Mouse (Mus musculus) brain, embryonic 14.5 days (tissue): ENCODE measurements around the gene Pex7. TPM values are rescaled to one million over a fixed set of nuclear protein-coding genes. Genes with fewer than 3 reads are reported as not detected.

Experiments used
- DNase-seq: peaks from one replicate; pipeline ENCODE4 v3.0.0-alpha.2; 2011; ENCODE audit warnings: low read depth
- CTCF ChIP-seq: fragments of 200-500 bp; IDR thresholded peaks from 2 replicates; pipeline ENCODE4 v1.5.1; 2012; ENCODE audit warnings: inconsistent platforms, mild to moderate bottlenecking, moderate library complexity, borderline replicate concordance; ENCODE audit not compliant: insufficient read depth, insufficient read length; ENCODE audit errors: extremely low read depth
- POLR2A ChIP-seq: fragments of 200-500 bp; IDR thresholded peaks from 2 replicates; pipeline ENCODE4 v1.6.1; 2012; ENCODE audit warnings: mild to moderate bottlenecking, inconsistent platforms, borderline replicate concordance; ENCODE audit not compliant: poor library complexity, insufficient read depth, insufficient read length, severe bottlenecking; ENCODE audit errors: extremely low read depth
- polyA plus RNA-seq: library from polyadenylated mRNA; depleted of rRNA; stranded (reverse); fragments of >200 nt; gene quantifications from 2 replicates; pipeline ENCODE4 v1.2.3, GENCODE M21; 2012

Gene Pex7
- polyA plus RNA-seq, 1 experiment: 18.7 TPM

- DNase-seq: no peak
- TF ChIP-seq CTCF (no peak), POLR2A (no peak)
Measured at GRCm38 (mm10) chr10:19855597-19856306, 51.7 kb downstream of the Pex7 start.

- no peak for DNase-seq
- TF ChIP-seq POLR2A (no peak), CTCF (no peak)
Measured at GRCm38 (mm10) chr10:19853609-19854008, 53.9 kb downstream of the Pex7 start.

- TF ChIP-seq CTCF: no peak
- no peak for TF ChIP-seq POLR2A
- no peak for DNase-seq
Measured at GRCm38 (mm10) chr10:19852776-19853175, 54.7 kb downstream of the Pex7 start.

- TF ChIP-seq POLR2A (no peak), CTCF (peak; percentile 13; the same call in 1 of the 2 replicates)
- DNase-seq: peak; percentile 50
Measured at GRCm38 (mm10) chr10:19850998-19851691, 56.3 kb downstream of the Pex7 start, which contains the start of gene Slc35d3. Gene Slc35d3 (minus strand): TSS chr10:19851459.

GRCm38 (mm10) chr10:19850544-19850997, 56.9 kb downstream of the Pex7 start:
- TF ChIP-seq POLR2A (no peak), CTCF (no peak)
- peak; percentile 66 for DNase-seq

- TF ChIP-seq CTCF (no peak), POLR2A (no peak)
- DNase-seq: peak; percentile 31
Measured at GRCm38 (mm10) chr10:19849771-19850365, 57.6 kb downstream of the Pex7 start.

GRCm38 (mm10) chr10:19848928-19849770, 58.3 kb downstream of the Pex7 start:
- peak; percentile 18 for DNase-seq
- no peak for TF ChIP-seq POLR2A
- no peak for TF ChIP-seq CTCF

- no peak for TF ChIP-seq CTCF
- TF ChIP-seq POLR2A: no peak
- DNase-seq: no peak
Measured at GRCm38 (mm10) chr10:19839836-19840235, 67.7 kb downstream of the Pex7 start.

- TF ChIP-seq CTCF (no peak), POLR2A (no peak)
- peak; percentile 67 for DNase-seq
Measured at GRCm38 (mm10) chr10:19835887-19836710, 71.4 kb downstream of the Pex7 start.

GRCm38 (mm10) chr10:19834222-19834621, 73.3 kb downstream of the Pex7 start:
- DNase-seq: no peak

GRCm38 (mm10) chr10:19831072-19831849, 76.2 kb downstream of the Pex7 start:
- TF ChIP-seq CTCF (no peak), POLR2A (no peak)
- DNase-seq: no peak

More at GRCm38 (mm10) chr10:19834222-19834621, 73.3 kb downstream of the Pex7 start:
- TF ChIP-seq CTCF (no peak), POLR2A (no peak)
